Mouse (Mus musculus): ENCODE results near the gene Rpusd3.

- TF ChIP-seq GATA1 (IDR thresholded peaks at IDR 0.05; ENCODE audit: borderline replicate concordance, low read length) (no peak), FLI1 (IDR thresholded peaks at IDR 0.05; ENCODE audit: low read length) (no peak)
Observed at GRCm38 (mm10) chr6:113406683-113407082, 12.5 kb downstream of the Rpusd3 start.

Measured in megakaryocyte, embryonic 14.5 days (primary cell).